Mouse (Mus musculus) liver, adult 2 months (tissue): Measurements from ENCODE around the gene Lcorl.

Source experiments
- CTCF ChIP-seq: fragments of 200-500 bp; IDR thresholded peaks from 2 replicates; pipeline ENCODE4 v1.5.1; 2011; ENCODE audit warnings: low read depth, low read length, control low read depth
- POLR2A ChIP-seq: fragments of 200-500 bp; IDR thresholded peaks from 2 replicates; pipeline ENCODE4 v1.6.1; 2011; ENCODE audit warnings: low read length, control low read depth; ENCODE audit not compliant: insufficient read depth; ENCODE audit errors: extremely low read depth

GRCm38 (mm10) chr5:45718848-45719488 is 138.4 kb downstream of the Lcorl start:
- TF ChIP-seq CTCF: no peak
- TF ChIP-seq POLR2A: no peak
